Mouse (Mus musculus): ENCODE measurements around the gene Pcyox1. TPM values are rescaled to one million over a fixed set of nuclear protein-coding genes. Genes with fewer than 3 reads are reported as not detected.
"Not testable (repeated sequence)": the region's sequence is repeated elsewhere in the genome, so short reads cannot be mapped to it uniquely, and the experiment has no call there.

Gene Pcyox1
- polyA plus RNA-seq, 1 experiment from 2014 or later, result 32.8 TPM

GRCm38 (mm10) chr6:86397257-86397980 is 465 bp upstream of the Pcyox1 start:
- DNase-seq (ENCODE audit: low spot score), result no peak

GRCm38 (mm10) chr6:86395969-86396368 is 985 bp downstream of the Pcyox1 start:
- no peak for DNase-seq (ENCODE audit: low spot score)

- no peak for DNase-seq (ENCODE audit: low spot score)
These were observed 1.9 kb downstream of the Pcyox1 start for GRCm38 (mm10) chr6:86395021-86395420.

GRCm38 (mm10) chr6:86394078-86394720 is 2.8 kb downstream of the Pcyox1 start:
- DNase-seq (ENCODE audit: low spot score), result no peak

GRCm38 (mm10) chr6:86393187-86393586 is 3.8 kb downstream of the Pcyox1 start:
- no peak for DNase-seq (ENCODE audit: low spot score)

- DNase-seq (ENCODE audit: low spot score), result peak; percentile 29
These were observed 5.6 kb downstream of the Pcyox1 start for GRCm38 (mm10) chr6:86391326-86391725.

GRCm38 (mm10) chr6:86388461-86388860 is 8.5 kb downstream of the Pcyox1 start:
- no peak for DNase-seq (ENCODE audit: low spot score)

GRCm38 (mm10) chr6:86387313-86387712 is 9.6 kb downstream of the Pcyox1 start:
- no peak for DNase-seq (ENCODE audit: low spot score)

GRCm38 (mm10) chr6:86385362-86386104 is 11.4 kb downstream of the Pcyox1 start:
- DNase-seq (ENCODE audit: low spot score), result no peak

GRCm38 (mm10) chr6:86384692-86385091 is 12.3 kb downstream of the Pcyox1 start:
- DNase-seq (ENCODE audit: low spot score), result no peak

GRCm38 (mm10) chr6:86383370-86383769 is 13.6 kb downstream of the Pcyox1 start:
- DNase-seq (ENCODE audit: low spot score), result no peak

GRCm38 (mm10) chr6:86382551-86382950 is 14.4 kb downstream of the Pcyox1 start:
- DNase-seq (ENCODE audit: low spot score), result no peak

- not testable (repeated sequence) for DNase-seq (ENCODE audit: low spot score)
These were observed 16.8 kb downstream of the Pcyox1 start for GRCm38 (mm10) chr6:86380112-86380511.

GRCm38 (mm10) chr6:86378341-86378740 is 18.6 kb downstream of the Pcyox1 start:
- DNase-seq (ENCODE audit: low spot score), result no peak

- no peak for DNase-seq (ENCODE audit: low spot score)
These were observed 23.4 kb downstream of the Pcyox1 start for GRCm38 (mm10) chr6:86373556-86373955.

- no peak for DNase-seq (ENCODE audit: low spot score)
These were observed 24.9 kb downstream of the Pcyox1 start for GRCm38 (mm10) chr6:86371950-86372516.

GRCm38 (mm10) chr6:86371340-86371911 is 25.5 kb downstream of the Pcyox1 start:
- DNase-seq (ENCODE audit: low spot score), result peak; percentile 95

GRCm38 (mm10) chr6:86370764-86371339 is 26.1 kb downstream of the Pcyox1 start, which contains the start of gene Snrpg:
TSS of gene Snrpg (plus strand) at chr6:86371304.
- peak; percentile 34 for DNase-seq (ENCODE audit: low spot score)

GRCm38 (mm10) chr6:86370093-86370713 is 26.8 kb downstream of the Pcyox1 start:
- DNase-seq (ENCODE audit: low spot score), result peak; percentile 29

GRCm38 (mm10) chr6:86368479-86368878 is 28.5 kb downstream of the Pcyox1 start:
- DNase-seq (ENCODE audit: low spot score), result no peak

- no peak for DNase-seq (ENCODE audit: low spot score)
These were observed 30.1 kb downstream of the Pcyox1 start for GRCm38 (mm10) chr6:86366853-86367249.
